Mouse (Mus musculus): ENCODE data around the gene Misp. TPM values are rescaled to one million over a fixed set of nuclear protein-coding genes. Genes with fewer than 3 reads are reported as not detected.

The Misp gene
- polyA plus RNA-seq, 1 experiment from 2014 or later = 0.63 TPM

- ATAC-seq (replicated peaks; ENCODE audit: insufficient number of reproducible peaks, low FRiP score, low TSS enrichment) = no peak
- Histone ChIP-seq H3K9me3 (replicated peaks; ENCODE audit: control insufficient read depth, low read length) (no peaks in the 10 kb centered on the region), H3K4me1 (ENCODE audit: control insufficient read depth, insufficient read depth, low read length) (peaks cover 10% of the 10 kb centered on the region), H3K9ac (ENCODE audit: low read depth, low read length) (no peak overlapping the region), H3K36me3 (ENCODE audit: control insufficient read depth, insufficient read depth, low read length) (no peaks in the 10 kb centered on the region), H3K27me3 (ENCODE audit: control insufficient read depth, insufficient read depth, low read length) (no peaks in the 10 kb centered on the region), H3K4me2 (no peak overlapping the region), H3K4me3 (ENCODE audit: low read depth, low read length) (no peak overlapping the region), H3K27ac (ENCODE audit: low read depth, low read length) (no peak overlapping the region)
- WGBS (ENCODE audit: insufficient replicate concordance) = 68% methylated on average over 5 of the region's 5 CpGs
These were observed 28.3 kb upstream of the Misp start for GRCm38 (mm10) chr10:79792339-79793040.

- no peaks in the 10 kb centered on the region for H3K27me3 ChIP-seq (ENCODE audit: control insufficient read depth, insufficient read depth, low read length)
- no peaks in the 10 kb centered on the region for H3K36me3 ChIP-seq (ENCODE audit: control insufficient read depth, insufficient read depth, low read length)
- peak; percentile 70 for ATAC-seq (replicated peaks; ENCODE audit: insufficient number of reproducible peaks, low FRiP score, low TSS enrichment)
- H3K9ac ChIP-seq (ENCODE audit: low read depth, low read length) = peak within 1 kb of the TSS; percentile 94
- 4% methylated on average over 51 of the region's 51 CpGs for WGBS (ENCODE audit: insufficient replicate concordance)
- H3K27ac ChIP-seq (ENCODE audit: low read depth, low read length) = peak within 1 kb of the TSS; percentile 42
- peaks cover 10% of the 10 kb centered on the region for H3K4me1 ChIP-seq (ENCODE audit: control insufficient read depth, insufficient read depth, low read length)
- H3K4me3 ChIP-seq (ENCODE audit: low read depth, low read length) = peak within 1 kb of the TSS; percentile 87
- peak within 1 kb of the TSS; percentile 93 for H3K4me2 ChIP-seq
- no peaks in the 10 kb centered on the region for H3K9me3 ChIP-seq (replicated peaks; ENCODE audit: control insufficient read depth, low read length)
These were observed 27.6 kb upstream of the Misp start, which contains the start of gene Palm for GRCm38 (mm10) chr10:79793051-79793737. Palm (plus strand) TSS chr10:79793572.

DNA sequence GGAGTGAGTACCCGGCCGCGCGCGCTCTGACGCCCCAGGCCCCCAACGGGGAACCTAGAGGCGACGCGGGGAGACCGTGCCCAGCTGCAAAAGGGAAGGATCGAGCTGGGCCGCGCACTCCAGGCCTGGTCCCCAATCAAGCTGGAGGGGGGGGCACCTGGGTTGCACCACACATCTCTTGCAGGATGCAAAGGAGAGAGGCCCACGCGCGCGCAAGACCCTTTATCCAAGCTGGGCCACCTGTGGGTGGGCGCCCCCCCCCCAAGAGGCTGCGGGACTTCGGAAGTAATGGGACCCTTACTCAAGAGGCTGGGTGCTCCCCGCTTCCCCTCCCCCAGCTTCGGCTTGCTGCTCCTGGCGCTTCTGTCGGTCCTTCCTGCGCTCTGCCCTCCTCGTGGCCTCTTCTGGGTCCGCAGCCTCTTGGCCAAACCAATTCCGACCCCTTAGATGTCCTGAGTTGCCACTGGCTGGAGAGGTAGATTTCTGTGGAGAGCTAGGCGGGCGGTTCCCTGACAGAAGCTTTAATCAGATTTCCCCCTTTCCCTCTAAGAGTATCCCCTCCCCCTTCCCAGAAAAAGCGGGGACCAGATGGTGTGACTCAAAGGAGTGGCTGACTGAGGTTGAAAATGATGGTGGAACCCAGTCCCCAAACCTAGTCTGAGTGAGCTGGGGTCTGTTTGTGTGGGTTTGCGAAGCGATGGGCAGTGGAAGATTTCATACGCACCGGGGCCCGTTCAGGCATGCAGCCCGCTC lies 26.9 kb upstream of the Misp start:
- Histone ChIP-seq H3K36me3 (ENCODE audit: control insufficient read depth, insufficient read depth, low read length) (no peaks in the 10 kb centered on the region), H3K4me1 (ENCODE audit: control insufficient read depth, insufficient read depth, low read length) (peaks cover 10% of the 10 kb centered on the region), H3K9me3 (replicated peaks; ENCODE audit: control insufficient read depth, low read length) (no peaks in the 10 kb centered on the region), H3K4me2 (peak overlapping the region; percentile 93), H3K4me3 (ENCODE audit: low read depth, low read length) (peak overlapping the region; percentile 87), H3K27ac (ENCODE audit: low read depth, low read length) (peak overlapping the region; percentile 42), H3K9ac (ENCODE audit: low read depth, low read length) (peak overlapping the region; percentile 94), H3K27me3 (ENCODE audit: control insufficient read depth, insufficient read depth, low read length) (no peaks in the 10 kb centered on the region)
- no peak for ATAC-seq (replicated peaks; ENCODE audit: insufficient number of reproducible peaks, low FRiP score, low TSS enrichment)
- 2% methylated on average over 36 of the region's 38 CpGs for WGBS (ENCODE audit: insufficient replicate concordance)

DNA sequence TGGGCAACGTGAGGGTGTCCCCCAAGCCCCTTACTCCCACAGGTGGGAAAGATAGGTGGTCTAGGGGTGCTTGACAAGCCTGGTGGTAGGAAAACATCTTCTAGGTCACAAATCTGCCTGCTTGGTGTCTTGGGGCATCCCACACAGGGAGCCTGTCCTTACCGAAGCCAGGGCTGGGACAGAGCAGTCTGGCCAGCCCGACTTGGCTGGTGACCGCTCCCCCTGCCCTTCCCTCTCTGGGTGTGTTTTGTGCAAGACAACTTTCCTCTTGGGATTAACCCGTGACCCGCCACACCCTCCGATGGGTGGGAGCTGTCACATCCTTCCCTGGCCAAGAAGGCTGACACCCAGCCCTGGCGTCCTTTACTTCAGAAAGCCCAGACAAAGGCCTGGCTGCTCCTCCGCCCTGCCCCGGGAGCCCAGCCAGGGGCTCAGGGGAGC lies 26.3 kb upstream of the Misp start:
- Histone ChIP-seq H3K36me3 (ENCODE audit: control insufficient read depth, insufficient read depth, low read length) (no peaks in the 10 kb centered on the region), H3K4me3 (ENCODE audit: low read depth, low read length) (peak overlapping the region; percentile 87), H3K4me1 (ENCODE audit: control insufficient read depth, insufficient read depth, low read length) (peaks cover 10% of the 10 kb centered on the region), H3K9ac (ENCODE audit: low read depth, low read length) (peak overlapping the region; percentile 94), H3K4me2 (peak overlapping the region; percentile 93), H3K27me3 (ENCODE audit: control insufficient read depth, insufficient read depth, low read length) (no peaks in the 10 kb centered on the region), H3K27ac (ENCODE audit: low read depth, low read length) (peak overlapping the region; percentile 42), H3K9me3 (replicated peaks; ENCODE audit: control insufficient read depth, low read length) (no peaks in the 10 kb centered on the region)
- 7% methylated on average over 10 of the region's 10 CpGs for WGBS (ENCODE audit: insufficient replicate concordance)
- 0 out of 2 replicates have a peak, but pooled peaks have one; percentile 16 for ATAC-seq (replicated peaks; ENCODE audit: insufficient number of reproducible peaks, low FRiP score, low TSS enrichment)

GRCm38 (mm10) chr10:79795905-79796304 lies 24.9 kb upstream of the Misp start:
- no peak for ATAC-seq (replicated peaks; ENCODE audit: insufficient number of reproducible peaks, low FRiP score, low TSS enrichment)
- WGBS (ENCODE audit: insufficient replicate concordance) = 94% methylated on average over 3 of the region's 3 CpGs
- H3K9ac ChIP-seq (ENCODE audit: low read depth, low read length) = no peak overlapping the region

GRCm38 (mm10) chr10:79797326-79797725 lies 23.5 kb upstream of the Misp start:
- Histone ChIP-seq H3K27me3 (ENCODE audit: control insufficient read depth, insufficient read depth, low read length) (no peaks in the 10 kb centered on the region), H3K9ac (ENCODE audit: low read depth, low read length) (no peak overlapping the region), H3K9me3 (replicated peaks; ENCODE audit: control insufficient read depth, low read length) (no peaks in the 10 kb centered on the region), H3K36me3 (ENCODE audit: control insufficient read depth, insufficient read depth, low read length) (no peaks in the 10 kb centered on the region), H3K4me2 (peak overlapping the region; percentile 20), H3K4me1 (ENCODE audit: control insufficient read depth, insufficient read depth, low read length) (peaks cover 20% of the 10 kb centered on the region), H3K27ac (ENCODE audit: low read depth, low read length) (no peak overlapping the region; the same call in 1 of the 2 replicates), H3K4me3 (ENCODE audit: low read depth, low read length) (no peak overlapping the region)
- WGBS (ENCODE audit: insufficient replicate concordance) = 30% methylated on average over 15 of the region's 15 CpGs
- no peak for ATAC-seq (replicated peaks; ENCODE audit: insufficient number of reproducible peaks, low FRiP score, low TSS enrichment)

More at GRCm38 (mm10) chr10:79795905-79796304, 24.9 kb upstream of the Misp start:
- H3K4me2 ChIP-seq = no peak overlapping the region
- H3K9me3 ChIP-seq (replicated peaks; ENCODE audit: control insufficient read depth, low read length) = no peaks in the 10 kb centered on the region
- H3K27ac ChIP-seq (ENCODE audit: low read depth, low read length) = no peak overlapping the region
- H3K27me3 ChIP-seq (ENCODE audit: control insufficient read depth, insufficient read depth, low read length) = no peaks in the 10 kb centered on the region
- H3K4me3 ChIP-seq (ENCODE audit: low read depth, low read length) = no peak overlapping the region
- no peaks in the 10 kb centered on the region for H3K36me3 ChIP-seq (ENCODE audit: control insufficient read depth, insufficient read depth, low read length)
- peaks cover 11% of the 10 kb centered on the region for H3K4me1 ChIP-seq (ENCODE audit: control insufficient read depth, insufficient read depth, low read length)

DNA sequence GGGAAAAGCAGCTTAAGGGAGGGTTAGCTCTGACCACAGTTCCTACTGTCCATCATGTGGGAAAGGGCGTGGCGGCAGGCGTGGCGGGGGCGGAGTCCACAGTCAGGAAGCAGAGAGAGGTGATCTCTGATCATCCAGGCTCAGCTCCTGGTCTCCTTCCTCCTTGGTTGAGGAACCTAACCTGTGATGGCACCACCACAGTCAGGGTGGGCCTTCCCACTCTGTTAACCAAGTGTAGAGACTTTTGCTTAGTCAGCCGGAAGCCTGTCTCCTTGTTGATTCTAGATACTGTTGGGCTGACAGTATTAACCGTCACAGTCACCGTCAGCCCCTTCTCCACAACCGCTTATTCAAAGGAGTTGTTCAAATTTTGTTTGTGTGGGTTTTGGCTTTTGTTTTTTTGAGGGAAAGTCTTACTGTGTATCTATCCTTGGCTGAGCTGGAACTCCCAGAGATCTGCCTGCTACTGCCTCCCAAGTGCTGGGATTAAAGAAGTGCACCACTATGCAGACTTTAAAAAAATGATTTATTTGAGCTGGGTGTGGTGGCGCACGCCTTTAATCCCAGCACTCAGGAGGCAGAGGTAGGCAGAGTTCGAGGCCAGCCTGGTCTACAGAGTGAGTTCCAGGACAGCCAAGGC lies 22.4 kb upstream of the Misp start:
- Histone ChIP-seq H3K27ac (ENCODE audit: low read depth, low read length) (no peak overlapping the region), H3K27me3 (ENCODE audit: control insufficient read depth, insufficient read depth, low read length) (no peaks in the 10 kb centered on the region), H3K9me3 (replicated peaks; ENCODE audit: control insufficient read depth, low read length) (no peaks in the 10 kb centered on the region), H3K4me2 (no peak overlapping the region), H3K36me3 (ENCODE audit: control insufficient read depth, insufficient read depth, low read length) (no peaks in the 10 kb centered on the region), H3K4me1 (ENCODE audit: control insufficient read depth, insufficient read depth, low read length) (peaks cover 28% of the 10 kb centered on the region), H3K4me3 (ENCODE audit: low read depth, low read length) (no peak overlapping the region), H3K9ac (ENCODE audit: low read depth, low read length) (no peak overlapping the region)
- WGBS (ENCODE audit: insufficient replicate concordance) = 75% methylated on average over 12 of the region's 12 CpGs
- no peak for ATAC-seq (replicated peaks; ENCODE audit: insufficient number of reproducible peaks, low FRiP score, low TSS enrichment)

DNA sequence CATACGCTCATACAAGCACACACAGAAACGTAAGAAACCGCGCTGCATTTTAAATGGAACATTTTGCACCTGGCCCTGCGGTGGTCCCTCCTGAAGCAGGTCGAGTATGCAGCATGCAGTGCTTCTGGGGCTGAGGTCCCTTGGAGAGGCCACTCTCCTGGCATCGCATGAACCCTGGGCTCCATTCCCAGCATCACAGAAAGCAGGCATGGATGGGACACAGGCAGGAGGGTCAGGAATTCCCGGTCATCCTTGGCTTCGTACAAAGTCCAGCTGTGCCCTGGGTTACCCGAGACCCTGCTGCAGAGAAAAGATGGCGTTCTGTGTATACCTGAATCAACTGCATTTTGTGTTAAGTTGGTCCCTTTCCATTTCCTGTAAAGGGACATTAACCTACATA lies 20.3 kb upstream of the Misp start:
- Histone ChIP-seq H3K4me1 (ENCODE audit: control insufficient read depth, insufficient read depth, low read length) (peaks cover 39% of the 10 kb centered on the region), H3K36me3 (ENCODE audit: control insufficient read depth, insufficient read depth, low read length) (no peaks in the 10 kb centered on the region), H3K9me3 (replicated peaks; ENCODE audit: control insufficient read depth, low read length) (no peaks in the 10 kb centered on the region), H3K27me3 (ENCODE audit: control insufficient read depth, insufficient read depth, low read length) (no peaks in the 10 kb centered on the region), H3K4me3 (ENCODE audit: low read depth, low read length) (no peak overlapping the region), H3K9ac (ENCODE audit: low read depth, low read length) (no peak overlapping the region), H3K27ac (ENCODE audit: low read depth, low read length) (no peak overlapping the region), H3K4me2 (no peak overlapping the region)
- no peak for ATAC-seq (replicated peaks; ENCODE audit: insufficient number of reproducible peaks, low FRiP score, low TSS enrichment)
- whole genome bisulfite sequencing (ENCODE audit: insufficient replicate concordance) = 78% methylated on average over 11 of the region's 11 CpGs

Data from heart, embryonic 11.5 days (tissue).